Mouse (Mus musculus): ENCODE measurements around the gene P2rx6.
A peak's percentile ranks its signal among the peaks of the same experiment; 100 is the strongest.
"Not testable (repeated sequence)": the region's sequence is repeated elsewhere in the genome, so short reads cannot be mapped to it uniquely, and the experiment has no call there.

The P2rx6 gene

DNA sequence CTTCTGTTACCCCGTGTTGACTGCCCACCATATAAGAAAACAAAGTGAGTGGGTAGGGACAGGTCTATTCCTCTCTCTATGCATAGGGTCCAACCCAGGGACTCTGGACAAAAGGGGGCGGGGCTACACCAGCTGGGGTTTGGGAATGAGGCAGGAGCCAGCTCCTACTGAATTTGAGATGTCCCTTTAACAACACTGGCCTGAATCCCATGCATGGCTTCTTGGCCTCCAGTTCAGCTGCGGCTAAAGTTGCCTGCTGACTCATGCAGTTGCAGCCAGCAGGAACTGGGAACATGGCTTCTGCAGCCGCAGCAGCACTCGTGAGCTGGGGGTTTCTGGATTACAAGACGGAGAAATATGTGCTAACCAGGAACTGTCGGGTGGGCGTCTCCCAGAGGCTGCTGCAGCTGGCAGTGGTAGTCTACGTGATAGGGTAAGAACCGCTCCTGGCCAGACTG lies at the start of gene P2rx6:
Gene P2rx6 (plus strand): TSS at position 135 of the 458 bp plus-strand sequence.
- peak; percentile 53 for DNase-seq (ENCODE audit: low spot score)

DNA sequence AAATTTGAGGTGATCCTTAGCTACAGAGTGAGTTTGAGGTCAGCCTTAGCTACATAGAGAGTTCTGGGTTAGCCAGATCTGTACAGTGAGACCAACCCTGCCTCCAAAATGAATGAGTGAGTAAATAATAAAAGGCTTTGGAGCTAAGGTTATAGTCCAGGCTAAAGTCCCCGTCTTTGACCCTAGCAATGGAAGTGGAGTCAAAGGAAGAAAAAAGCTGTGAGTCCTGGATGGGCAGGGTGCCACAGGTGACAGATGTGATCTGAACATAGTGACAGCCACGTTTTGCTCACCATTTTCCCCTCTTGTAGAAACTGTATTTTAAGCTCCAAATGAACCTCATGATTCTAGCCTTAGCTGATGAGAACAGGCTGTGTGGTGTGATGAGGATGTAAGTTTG lies 42.8 kb upstream of the P2rx6 start:
- DNase-seq (ENCODE audit: low spot score): no peak

DNA sequence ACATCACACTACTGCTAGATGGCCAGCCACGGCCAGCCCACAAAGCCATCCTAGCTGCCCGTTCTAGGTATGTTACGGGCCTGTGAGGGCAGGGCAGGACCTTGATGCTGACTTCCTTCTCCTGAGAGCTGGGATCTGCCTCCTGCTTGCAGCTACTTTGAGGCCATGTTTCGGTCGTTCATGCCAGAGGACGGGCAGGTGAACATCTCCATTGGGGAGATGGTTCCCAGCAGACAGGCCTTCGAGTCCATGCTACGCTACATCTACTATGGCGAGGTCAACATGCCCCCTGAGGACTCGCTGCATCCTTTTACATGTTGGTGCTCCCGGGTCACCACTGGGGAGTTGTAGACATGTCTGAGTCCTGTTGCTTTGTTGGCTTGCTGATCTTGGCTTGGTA lies 37.5 kb upstream of the P2rx6 start:
- no peak for DNase-seq (ENCODE audit: low spot score)

DNA sequence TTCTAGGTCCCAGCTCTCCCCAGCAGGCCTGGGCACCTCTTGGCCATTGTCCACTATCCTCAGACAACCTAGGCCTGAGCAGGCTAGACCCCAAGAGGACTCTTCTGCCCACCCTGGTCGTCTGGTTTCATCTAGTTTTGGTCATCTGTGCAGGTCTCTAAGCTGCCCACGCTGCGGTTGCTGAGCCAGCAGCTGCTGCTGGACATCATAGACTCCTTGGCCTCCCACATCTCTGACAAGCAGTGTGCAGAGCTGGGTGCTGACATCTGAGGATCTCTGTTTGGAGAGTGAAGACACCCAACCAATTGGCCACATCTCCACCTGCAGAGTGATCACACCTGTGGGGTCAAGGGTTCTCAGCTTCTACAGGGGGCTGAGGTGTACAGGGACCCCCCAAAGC lies 36.2 kb upstream of the P2rx6 start:
- DNase-seq (ENCODE audit: low spot score): no peak

DNA sequence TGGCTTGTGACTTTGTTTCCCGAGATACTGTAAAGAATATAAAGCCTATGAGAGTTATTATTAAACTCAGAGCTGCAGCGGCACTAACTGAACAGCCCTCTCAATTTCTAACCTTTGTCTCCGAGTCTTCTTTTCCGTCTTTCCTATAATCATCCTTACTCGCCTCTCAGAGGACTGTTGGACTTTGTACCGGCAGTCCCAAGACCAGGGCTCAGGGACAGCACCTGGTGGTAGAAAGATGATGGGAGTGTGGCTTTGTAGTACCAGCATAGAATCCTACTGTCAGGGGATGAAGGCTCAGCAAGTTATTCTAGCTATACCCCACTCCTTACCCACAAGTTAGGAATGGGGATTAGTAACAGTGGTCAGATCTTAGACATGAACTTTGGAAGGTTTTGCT lies 35.5 kb upstream of the P2rx6 start:
- DNase-seq (ENCODE audit: low spot score): no peak

DNA sequence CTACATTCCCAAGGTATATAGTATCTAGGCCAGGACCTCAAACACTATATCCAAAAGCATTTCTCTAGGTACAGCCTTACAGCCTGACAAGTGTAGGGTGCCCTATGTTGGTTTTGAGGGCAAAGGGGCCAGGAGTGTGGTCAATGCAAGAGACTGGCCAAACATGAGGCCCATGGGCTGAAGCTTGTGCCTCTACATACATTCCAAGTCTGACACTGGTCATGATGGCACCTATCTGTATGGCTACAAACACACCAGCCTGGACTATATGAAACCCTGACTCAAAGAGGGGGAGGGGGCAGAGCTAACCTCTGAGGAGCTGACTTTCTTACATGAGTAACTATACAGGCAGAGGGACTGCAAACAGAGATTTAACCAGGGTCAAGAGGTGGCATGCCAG lies 34.1 kb upstream of the P2rx6 start:
- no peak for DNase-seq (ENCODE audit: low spot score)

DNA sequence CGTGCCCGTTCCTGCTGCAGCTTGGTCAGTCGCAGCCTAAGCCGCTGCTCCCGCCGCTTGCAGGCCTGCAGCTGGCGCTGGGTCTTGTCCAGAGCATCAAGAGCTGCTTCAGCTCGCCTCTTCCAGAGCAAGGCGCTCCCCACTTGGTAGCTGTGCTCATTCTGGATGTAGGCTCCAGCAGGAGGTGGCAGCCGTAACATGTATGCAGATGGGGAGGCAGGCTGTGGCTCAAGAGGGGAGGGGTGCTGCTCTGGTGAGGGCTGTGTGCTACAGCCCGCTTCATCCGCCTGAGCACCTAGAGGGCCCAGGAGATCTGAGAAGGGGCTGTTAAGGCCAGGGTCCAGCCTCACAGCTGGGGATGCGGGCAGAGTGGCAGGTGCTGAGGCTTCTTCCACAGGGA lies 33.4 kb upstream of the P2rx6 start:
- no peak for DNase-seq (ENCODE audit: low spot score)

DNA sequence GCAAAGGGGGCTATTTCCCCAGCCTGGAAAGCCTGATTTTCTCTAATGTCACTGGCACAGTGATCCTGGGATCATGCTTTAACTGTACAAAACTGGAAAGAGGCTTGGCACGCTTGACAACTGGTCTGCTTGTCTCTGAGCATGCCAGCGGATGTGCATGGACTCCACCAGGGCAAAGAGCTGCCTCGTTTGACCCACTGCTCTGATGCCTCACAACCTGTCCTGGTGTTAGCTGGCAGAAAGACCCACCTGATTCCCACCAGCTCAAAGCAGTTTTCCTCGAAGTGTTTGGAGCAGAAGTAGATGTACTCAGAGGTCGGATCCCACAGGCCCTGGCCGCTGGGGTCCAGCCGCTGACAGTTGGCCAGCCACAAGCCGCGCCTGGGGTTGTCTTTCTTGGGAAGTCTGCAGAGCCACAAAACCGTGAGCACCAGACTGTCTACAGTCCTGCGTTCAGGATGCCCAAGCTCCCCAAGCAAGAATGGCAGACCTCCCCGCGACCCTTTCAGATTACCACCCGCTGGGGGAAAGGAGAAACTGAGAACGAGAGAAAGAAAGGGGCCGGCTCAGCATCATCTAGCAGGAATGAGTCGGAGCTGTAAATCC lies 31.6 kb upstream of the P2rx6 start:
- no peak for DNase-seq (ENCODE audit: low spot score)

DNA sequence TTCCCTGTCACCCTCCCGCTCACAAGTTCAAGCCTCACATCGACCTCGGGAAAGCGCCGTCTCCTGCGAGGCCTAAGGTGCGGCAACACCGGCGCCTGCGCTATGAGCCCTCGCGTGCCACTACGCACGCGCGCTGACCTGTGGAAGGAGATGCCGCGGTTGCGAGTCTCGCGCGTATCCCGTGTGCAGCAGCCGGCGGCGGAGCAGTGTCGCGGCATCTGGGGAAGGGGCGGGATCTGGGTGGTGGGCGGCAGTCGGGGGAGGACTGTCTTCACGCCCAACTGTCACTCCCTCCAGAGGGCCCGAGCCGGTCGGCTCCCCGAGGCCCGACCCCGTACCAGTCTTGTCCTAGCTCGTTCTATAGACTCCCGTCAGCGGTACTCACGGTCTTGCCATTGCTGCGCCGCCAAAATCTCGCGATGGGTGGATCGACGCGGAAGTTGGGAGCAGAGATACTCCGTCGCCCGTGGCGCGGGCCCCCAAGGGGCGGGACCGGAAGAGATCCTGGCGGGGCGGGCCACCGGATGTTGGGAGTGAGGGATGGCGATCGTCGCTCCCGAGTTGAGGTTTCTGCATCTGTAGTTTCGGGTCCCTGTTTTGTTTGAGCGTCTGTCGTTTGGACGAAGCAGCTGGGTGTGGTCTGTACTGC lies 30.9 kb upstream of the P2rx6 start, which contains the start of gene Thap7:
Gene Thap7 (minus strand): TSS at position 497 of the 649 bp plus-strand sequence.
- peak; percentile 98 for DNase-seq (ENCODE audit: low spot score)

DNA sequence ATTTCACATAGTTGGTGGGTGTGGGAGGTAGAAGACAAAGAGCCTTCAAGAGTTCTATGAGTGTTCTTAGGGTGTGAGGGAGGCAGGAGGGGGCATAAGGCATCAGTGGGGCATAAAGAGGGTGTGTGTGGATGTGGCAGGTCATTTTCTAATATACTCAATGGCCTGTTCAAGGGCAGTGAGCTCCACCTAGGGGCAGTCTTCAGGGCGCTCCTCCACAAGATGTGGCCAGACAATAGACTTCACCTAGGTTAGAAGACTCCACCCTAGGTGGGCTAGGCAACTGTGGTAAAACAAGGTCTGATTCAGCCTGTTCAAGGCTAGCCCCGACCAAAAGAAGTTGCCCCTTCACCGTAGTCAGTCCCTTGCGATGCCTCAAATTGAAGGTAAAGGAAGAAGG lies 29.4 kb upstream of the P2rx6 start:
- no peak for DNase-seq (ENCODE audit: low spot score)

DNA sequence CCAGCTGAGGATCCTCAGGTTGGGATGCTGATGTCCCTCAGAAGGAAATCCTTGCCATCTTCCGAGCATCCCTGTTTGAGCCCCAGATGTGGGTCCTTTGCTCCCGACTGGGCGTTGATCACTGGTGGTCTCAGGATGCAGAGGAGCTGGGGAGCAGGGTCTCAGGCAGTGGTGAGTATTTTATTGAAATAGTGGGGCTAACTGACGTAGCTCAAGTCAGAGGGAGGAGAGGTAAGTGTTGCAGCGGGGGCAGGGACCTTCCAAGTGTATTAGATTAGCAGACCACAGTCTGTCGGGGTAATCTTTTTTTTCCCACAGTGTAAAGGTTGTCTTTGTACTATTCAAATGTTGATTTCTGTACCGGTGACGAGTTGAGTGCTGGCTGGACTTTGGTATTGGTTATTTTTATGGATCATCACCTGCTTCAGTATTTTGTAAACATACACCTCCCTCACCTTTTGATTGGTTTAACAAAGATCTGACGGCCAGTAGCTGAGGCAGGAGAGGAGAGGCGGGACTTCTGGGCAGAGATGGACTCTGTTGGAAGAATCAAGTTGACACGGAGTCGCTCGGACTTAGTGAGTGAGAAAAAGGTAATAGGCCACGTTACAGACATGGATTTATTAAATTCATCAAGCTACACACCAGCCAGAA lies 28.9 kb upstream of the P2rx6 start:
- DNase-seq (ENCODE audit: low spot score): no peak

DNA sequence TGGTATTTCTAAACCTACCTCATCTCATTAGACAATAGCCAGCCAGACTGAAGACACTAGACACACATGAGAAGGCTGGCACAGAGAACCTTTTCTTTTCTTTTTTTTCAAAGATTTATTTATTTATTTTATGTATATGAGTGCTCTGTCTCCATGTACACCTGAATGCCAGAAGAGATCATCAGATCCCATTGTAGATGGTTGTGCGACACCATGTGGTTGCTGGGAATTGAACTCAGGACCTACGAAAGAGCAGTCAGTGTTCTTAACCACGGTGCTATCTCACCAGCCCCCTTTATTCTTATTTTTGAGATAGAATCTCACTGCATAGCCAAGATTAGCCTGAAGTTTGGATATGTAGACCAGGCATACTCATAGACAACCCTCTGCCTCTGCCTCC lies 25.1 kb upstream of the P2rx6 start:
- DNase-seq (ENCODE audit: low spot score): no peak

DNA sequence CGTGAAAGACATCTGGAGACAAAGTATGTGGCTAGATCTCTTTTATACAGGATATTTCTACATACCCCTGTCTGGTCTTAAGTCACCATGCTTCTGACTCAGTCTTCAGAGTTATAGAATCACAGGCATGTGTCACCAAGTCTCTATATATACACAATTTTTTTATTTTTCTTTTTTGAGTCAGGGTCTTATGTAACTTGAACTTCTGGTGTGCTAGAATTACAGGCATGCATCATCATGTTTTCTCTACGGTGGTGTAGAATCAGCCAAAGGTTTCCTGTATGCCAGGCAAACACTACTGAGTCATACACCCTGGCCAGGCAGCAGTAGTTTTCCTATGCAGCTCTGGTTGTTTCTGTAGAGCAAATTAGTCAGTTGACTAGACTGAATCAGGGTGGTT lies 19.1 kb upstream of the P2rx6 start:
- DNase-seq (ENCODE audit: low spot score): no peak

DNA sequence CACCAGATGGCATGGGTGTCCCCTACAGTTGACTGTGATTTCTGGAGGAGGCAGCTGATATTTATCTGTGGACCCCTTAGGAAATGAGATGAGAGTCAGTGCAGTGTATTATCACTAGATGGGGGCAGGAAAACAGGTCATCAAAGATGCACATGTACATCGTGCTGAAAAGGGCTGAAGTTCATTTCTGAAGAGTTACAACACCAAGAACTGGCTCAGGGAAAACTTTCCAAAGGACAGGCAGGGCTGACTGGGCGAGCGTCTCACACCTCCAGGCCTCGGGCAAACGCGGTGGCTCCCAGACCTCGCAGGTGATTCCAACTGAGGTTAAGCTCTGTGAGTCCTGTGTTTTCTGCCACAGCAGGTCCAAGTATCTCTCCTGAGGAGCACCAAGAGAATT lies 8.8 kb upstream of the P2rx6 start:
- no peak for DNase-seq (ENCODE audit: low spot score)

DNA sequence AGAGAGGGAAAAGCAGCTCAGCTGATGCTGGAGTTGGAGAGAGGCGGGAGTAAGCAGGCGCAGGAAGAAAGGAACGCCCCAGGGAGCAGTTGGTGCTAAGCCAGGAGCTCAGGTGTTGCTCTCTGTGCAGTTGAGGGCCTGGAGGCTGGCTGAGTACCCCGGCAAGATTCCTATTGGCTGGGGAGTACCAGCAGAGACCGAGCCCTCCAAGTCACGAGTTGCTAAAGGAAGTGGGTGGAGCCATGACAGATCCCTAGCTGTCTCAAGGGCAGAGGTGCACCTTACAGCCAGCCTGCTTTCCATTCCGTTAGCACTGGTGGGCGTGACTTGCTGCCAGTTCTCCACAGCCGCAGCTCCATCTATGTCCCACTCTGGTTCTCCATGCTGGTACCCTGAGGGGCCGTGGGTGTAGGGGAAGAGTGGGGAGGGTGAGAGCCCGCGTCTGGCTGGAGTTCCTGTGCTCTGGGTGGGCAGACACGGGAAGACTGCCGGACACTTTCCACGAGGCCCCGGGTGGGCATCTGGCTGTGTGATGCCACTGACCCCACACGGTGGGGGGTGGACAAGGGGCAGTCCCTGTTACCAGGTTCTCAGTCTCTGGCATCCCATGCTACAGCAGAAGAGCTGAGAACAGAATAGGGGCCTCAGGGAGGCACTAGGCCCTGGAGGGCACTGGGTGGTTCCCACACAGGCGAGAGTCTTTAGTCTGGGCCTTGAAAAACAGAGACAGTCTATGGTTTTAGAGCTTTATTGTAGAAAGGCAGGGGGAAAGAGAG lies 7.6 kb upstream of the P2rx6 start:
- peak; percentile 36 for DNase-seq (ENCODE audit: low spot score)

DNA sequence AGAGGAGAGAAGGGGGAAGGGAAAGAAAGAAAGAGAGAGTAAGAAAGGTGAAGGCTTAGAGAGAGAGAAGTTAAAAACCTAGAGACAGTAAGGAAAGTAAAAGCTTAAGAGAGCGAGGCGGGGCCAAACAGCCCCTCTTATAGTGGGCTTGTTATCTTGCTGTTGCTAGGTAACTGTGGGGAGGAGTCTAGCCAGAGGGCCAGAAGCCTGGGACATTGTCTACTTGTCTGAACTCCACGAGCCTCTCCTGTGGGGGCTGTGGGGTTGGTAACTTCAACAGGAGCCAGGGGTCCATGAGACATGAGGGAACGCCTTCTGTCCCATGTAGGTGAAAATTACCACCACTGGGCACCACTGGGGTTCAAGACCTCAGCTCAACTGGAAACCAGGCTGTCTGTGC lies 7.0 kb upstream of the P2rx6 start:
- not testable (repeated sequence) for DNase-seq (ENCODE audit: low spot score)

DNA sequence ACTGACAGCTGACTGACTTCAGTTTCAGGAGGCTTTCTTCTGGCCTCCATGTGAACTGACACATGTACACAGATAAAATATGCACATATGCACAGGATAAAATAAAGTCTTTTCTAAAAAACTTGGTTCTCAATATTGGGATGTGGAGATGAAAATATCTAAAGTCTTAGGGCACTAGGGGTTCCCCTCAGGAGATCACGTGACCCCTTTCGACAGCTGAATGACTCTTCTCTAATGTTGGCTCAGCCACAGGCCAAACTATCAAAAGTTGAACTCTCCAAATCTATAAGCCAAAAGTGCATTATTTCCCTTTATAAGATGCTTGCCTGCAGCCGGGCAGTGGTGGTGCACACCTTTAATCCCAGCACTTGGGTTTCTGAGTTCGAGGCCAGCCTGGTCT lies 5.5 kb upstream of the P2rx6 start:
- no peak for DNase-seq (ENCODE audit: low spot score)

DNA sequence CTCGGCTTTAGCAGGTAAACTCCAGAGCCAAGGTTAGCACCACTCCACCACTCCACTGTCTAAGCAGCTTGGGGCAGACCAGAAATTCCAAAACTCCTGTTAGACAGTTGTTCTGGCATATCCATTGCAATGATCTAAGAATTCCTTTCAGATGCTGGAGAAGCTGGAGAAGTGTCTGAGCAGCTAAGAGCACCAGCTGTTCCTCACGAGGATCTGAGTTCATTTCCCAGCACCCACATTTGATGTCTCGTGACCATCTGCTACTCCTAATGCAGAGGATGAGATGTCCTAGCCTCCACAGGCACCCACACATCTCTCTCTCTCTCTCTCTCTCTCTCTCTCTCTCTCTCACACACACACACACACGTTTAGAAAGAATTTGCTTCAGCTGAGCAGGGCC lies 4.8 kb upstream of the P2rx6 start:
- no peak for DNase-seq (ENCODE audit: low spot score)

DNA sequence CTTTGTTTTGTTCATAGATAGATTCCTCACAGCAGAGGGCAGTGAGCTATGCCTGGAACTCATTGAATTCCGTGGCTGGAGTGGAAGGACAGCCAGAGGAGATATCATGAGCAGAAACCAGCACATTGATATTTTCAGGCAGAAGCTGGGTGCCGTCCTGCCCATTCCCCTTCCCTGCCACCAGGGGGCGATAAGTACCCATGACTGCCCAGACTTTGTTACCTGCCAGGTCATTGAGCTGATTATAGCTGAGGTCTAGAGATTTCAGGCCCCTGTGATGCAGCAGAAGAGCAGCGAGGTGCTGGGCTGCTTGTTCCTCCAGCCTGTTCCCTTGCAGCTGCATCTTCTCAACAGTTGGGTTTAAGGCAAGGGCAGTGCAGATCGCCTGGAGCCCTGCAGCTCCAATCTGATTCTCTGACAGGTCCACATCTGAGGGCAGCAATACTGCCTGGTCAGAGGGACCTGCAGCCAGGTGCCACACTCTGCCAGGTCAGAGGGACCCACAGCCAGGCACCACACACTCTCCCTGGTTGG lies 3.7 kb upstream of the P2rx6 start:
- DNase-seq (ENCODE audit: low spot score): peak; percentile 68

DNA sequence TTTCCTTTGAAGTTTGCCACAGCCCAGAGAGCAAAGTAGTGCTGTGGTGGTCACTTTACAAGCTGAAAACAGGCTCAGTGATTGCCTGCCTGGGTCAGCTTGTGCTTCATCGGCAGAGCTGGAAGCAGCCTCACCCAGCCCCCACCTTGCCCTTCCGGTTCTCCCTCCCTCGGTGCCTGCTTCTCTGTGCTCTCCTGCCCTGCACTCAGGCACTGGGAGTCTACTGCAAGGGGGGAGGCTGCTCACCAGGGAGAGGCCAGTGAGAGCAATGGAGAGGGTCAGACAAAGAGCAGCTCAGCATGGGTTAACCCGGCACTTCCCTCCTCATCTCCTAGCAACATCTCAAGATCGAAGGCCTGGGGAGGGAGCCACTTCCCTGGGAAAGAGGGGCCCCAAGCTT lies 2.9 kb upstream of the P2rx6 start:
- DNase-seq (ENCODE audit: low spot score): peak; percentile 48

DNA sequence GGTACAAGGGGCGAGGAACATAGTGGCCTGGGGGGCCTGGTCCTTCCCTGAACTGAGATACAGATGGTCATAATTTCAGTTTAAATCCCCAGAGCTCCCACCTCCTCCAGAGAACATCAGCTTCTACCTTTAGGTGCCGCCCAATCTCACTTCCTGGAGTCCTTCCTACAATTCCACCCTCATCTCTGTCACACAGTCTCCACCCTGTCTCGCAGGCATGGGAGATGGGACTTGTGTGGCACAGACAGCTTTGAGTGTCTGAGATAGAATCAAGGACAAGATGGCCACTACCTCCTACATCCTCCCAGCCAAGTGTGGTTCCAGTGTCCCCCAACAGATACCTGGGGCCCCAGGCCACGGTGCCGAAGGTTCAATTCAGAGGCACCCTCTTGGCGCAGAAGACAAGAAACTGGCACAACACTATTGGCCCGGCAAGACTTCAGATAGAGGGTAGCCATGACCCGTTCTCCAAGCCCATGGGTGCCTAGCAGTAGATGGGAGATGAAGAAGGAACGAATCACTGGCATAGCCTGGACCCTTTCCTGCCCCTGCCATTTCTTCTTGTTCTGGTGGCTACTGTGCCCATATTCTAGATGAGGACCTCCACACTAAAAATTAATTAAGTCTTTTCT lies 2.2 kb upstream of the P2rx6 start:
- DNase-seq (ENCODE audit: low spot score): no peak

DNA sequence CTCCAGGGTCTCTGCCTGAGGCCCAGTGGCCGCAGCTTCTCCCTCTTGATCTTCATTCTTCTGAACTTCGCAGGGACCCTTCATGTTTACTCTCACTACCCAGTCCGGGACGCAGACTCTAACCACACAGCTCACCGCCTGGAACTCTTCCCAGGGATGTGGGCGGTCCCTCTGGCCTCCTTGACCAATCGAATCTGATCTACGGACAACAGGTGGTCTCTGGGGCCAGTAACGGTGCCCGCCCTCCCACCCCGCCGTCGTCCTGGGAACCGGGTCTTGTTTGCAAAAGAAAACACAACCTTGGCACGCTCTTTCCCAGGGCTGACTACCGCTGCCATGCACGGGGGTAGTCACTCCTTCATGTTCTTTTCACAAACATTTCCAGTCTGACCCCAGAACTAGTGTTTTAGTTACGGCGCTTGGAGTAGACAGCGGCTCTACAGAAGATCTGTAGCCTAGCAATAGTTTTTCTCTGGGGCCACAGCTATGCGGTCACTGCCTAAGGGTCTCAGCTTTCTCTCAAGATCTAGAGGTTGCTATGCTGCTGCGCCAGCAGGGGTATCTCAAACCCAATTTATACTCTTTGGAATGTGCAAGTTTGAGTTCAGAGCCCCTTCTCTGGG lies 446 bp upstream of the P2rx6 start, which contains the start of gene Lrrc74b:
Gene Lrrc74b (minus strand): TSS at position 120 of the 623 bp plus-strand sequence.
- DNase-seq (ENCODE audit: low spot score): peak; percentile 64
